Mouse (Mus musculus) liver, embryonic 12.5 days (tissue): ENCODE measurements at regions not wholly inside any gene's neighbourhood (a gene's known extent, or its start where the extent isn't known, plus 50 kb on each side); places are given as distances from the start of the nearest gene placed in this dataset.

Experiments
- ATAC-seq: fragments of 200-750 bp; cut with Nextera tagmentation; 2 replicates; pipeline ENCODE4 v1.8.0; 2017; ENCODE audit warnings: moderate number of reproducible peaks, mild to moderate bottlenecking, moderate library complexity
- H3K27ac ChIP-seq: fragments of 300-500 bp; sonication (generic); 2 replicates; pipeline ENCODE4 v1.5.1; 2016; ENCODE audit warnings: mild to moderate bottlenecking
- H3K27me3 ChIP-seq: fragments of 300-500 bp; sonication (generic); replicated peaks from 2 replicates; pipeline ENCODE4 v1.6.1; 2016; ENCODE audit warnings: mild to moderate bottlenecking, moderate library complexity
- H3K36me3 ChIP-seq: fragments of 300-500 bp; sonication (generic); 2 replicates; pipeline ENCODE4 v1.6.1; 2016; ENCODE audit warnings: mild to moderate bottlenecking, moderate library complexity
- H3K4me1 ChIP-seq: fragments of 300-500 bp; sonication (generic); 2 replicates; pipeline ENCODE4 v1.6.1; 2016
- H3K4me2 ChIP-seq: fragments of 300-500 bp; sonication (generic); 2 replicates; pipeline ENCODE4 v1.6.1; 2016; ENCODE audit warnings: mild to moderate bottlenecking, moderate library complexity
- H3K4me3 ChIP-seq: fragments of 300-500 bp; sonication (generic); 2 replicates; pipeline ENCODE4 v1.5.1; 2016; ENCODE audit warnings: mild to moderate bottlenecking, moderate library complexity
- H3K9ac ChIP-seq: fragments of 300-500 bp; sonication (generic); 2 replicates; pipeline ENCODE4 v1.6.1; 2016; ENCODE audit warnings: mild to moderate bottlenecking, moderate library complexity
- H3K9me3 ChIP-seq: fragments of 300-500 bp; sonication (generic); replicated peaks from 2 replicates; pipeline ENCODE4 v1.6.1; 2016; ENCODE audit warnings: mild to moderate bottlenecking, moderate library complexity
- WGBS: fragments of 180-500 bp; shearing (Covaris S2); methylation state at CpG from one replicate; pipeline ENCODE4 v1.1.7; 2016; ENCODE audit not compliant: insufficient replicate concordance; 5-methylcytosine and 5-hydroxymethylcytosine counted together

DNA sequence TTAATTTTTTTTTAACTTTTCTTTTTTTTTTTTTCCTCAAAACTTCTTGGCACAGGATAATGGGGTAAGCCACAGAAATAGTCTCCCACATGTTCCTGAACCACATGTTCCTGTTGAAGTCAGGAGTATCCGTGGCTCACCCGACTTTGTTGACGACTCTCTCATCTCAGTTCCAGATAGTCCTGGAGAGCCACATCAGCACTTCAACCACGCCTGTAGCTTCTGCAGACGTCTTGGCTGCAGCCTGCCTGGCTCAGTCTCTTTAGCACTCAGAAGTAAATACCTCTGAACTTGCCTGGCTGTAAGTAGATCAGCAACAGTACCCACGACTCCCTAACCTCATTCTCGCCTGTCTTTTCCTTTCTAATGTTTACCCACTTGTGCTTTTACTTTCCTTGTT is 50.3 kb upstream of the Rapgef5 start:
- Histone ChIP-seq H3K9ac (no peak overlapping the region), H3K4me2 (no peak overlapping the region), H3K4me3 (no peak overlapping the region), H3K4me1 (no peaks in the 10 kb centered on the region), H3K27ac (no peak overlapping the region), H3K36me3 (no peaks in the 10 kb centered on the region), H3K9me3 (no peaks in the 10 kb centered on the region), H3K27me3 (no peaks in the 10 kb centered on the region)
- 39% methylated on average over 7 of the region's 7 CpGs for WGBS
- no peak for ATAC-seq
